Mouse (Mus musculus) ES-E14 (cell line): ENCODE data around the gene Tbxas1. TPM values are rescaled to one million over a fixed set of nuclear protein-coding genes. Genes with fewer than 3 reads are reported as not detected.

Experiments
- DNase-seq: peaks from one replicate; pipeline ENCODE4 v3.0.0-alpha.2; 2013; ENCODE audit warnings: low read depth, low spot score
- H3K27ac ChIP-seq: 2 replicates; pipeline ENCODE4 v1.5.1; 2012; ENCODE audit warnings: low read depth, mild to moderate bottlenecking, low read length, moderate library complexity, mixed read lengths; ENCODE audit not compliant: poor library complexity, insufficient read depth, severe bottlenecking
- H3K36me3 ChIP-seq: 2 replicates; pipeline ENCODE4 v1.6.1; 2012; ENCODE audit warnings: mild to moderate bottlenecking, low read length, moderate library complexity, mixed read lengths; ENCODE audit not compliant: control insufficient read depth, poor library complexity, insufficient read depth, severe bottlenecking
- H3K4me1 ChIP-seq, 2 experiments: fragments of 150-350 bp in 1 of 2; sonication (generic) in 1 of 2; 2 replicates each; pipeline ENCODE4 v1.6.1; 2012; ENCODE audit warnings: low read length in 2 of 2, mild to moderate bottlenecking in 1 of 2, mixed read lengths in 1 of 2; ENCODE audit not compliant: control insufficient read depth in 2 of 2, insufficient read depth in 2 of 2, poor library complexity in 1 of 2
- H3K4me3 ChIP-seq, 2 experiments: fragments of 150-350 bp in 1 of 2; sonication (generic) in 1 of 2; 2 replicates each; pipeline ENCODE4 v1.5.1; 2012; ENCODE audit warnings: low read length in 2 of 2, low read depth in 1 of 2, mild to moderate bottlenecking in 1 of 2, mixed read lengths in 1 of 2; ENCODE audit not compliant: insufficient read depth in 1 of 2, poor library complexity in 1 of 2, severe bottlenecking in 1 of 2
- H3K9ac ChIP-seq: 2 replicates; pipeline ENCODE4 v1.6.1; 2012; ENCODE audit warnings: low read depth, mild to moderate bottlenecking, low read length, mixed read lengths; ENCODE audit not compliant: poor library complexity, insufficient read depth, severe bottlenecking
- H3K9me3 ChIP-seq: fragments of 150-350 bp; sonication (generic); 2 replicates; pipeline ENCODE4 v1.6.1; 2012; ENCODE audit warnings: low read depth, mild to moderate bottlenecking, low read length; ENCODE audit not compliant: control insufficient read depth, insufficient read depth
- CHD2 ChIP-seq: IDR thresholded peaks from 2 replicates; pipeline ENCODE4 v1.6.1; 2014; ENCODE audit warnings: mild to moderate bottlenecking, low read depth, low read length, inconsistent platforms
- HCFC1 ChIP-seq: IDR thresholded peaks from 2 replicates; pipeline ENCODE4 v1.6.1; 2012; ENCODE audit warnings: low read length, inconsistent platforms, borderline replicate concordance; ENCODE audit not compliant: insufficient read depth
- MAFK ChIP-seq: IDR thresholded peaks from 2 replicates; pipeline ENCODE4 v1.6.1; 2014; ENCODE audit warnings: mild to moderate bottlenecking, low read depth, low read length, inconsistent platforms; ENCODE audit not compliant: insufficient read depth
- ZC3H11A ChIP-seq: IDR thresholded peaks from 2 replicates; pipeline ENCODE4 v1.6.1; 2012; ENCODE audit warnings: low read depth, mild to moderate bottlenecking, inconsistent platforms, low read length, borderline replicate concordance
- ZNF384 ChIP-seq: IDR thresholded peaks from 2 replicates; pipeline ENCODE4 v1.6.1; 2012; ENCODE audit warnings: low read depth, low read length, inconsistent platforms
- in situ Hi-C, 2 experiments: fragments of 600-800 bp; cut with MboI; formaldehyde crosslinking; loops; one replicate each; pipeline ENCODE4 v1.15.1; 2025; ENCODE audit warnings: low sequenced_read_pairs in 2 of 2, inconsistent platforms in 1 of 2; ENCODE audit not compliant: unreplicated experiment in 2 of 2
- total RNA-seq: library from RNA; depleted of rRNA; stranded (reverse); fragments of 300-350 nt; gene quantifications from 2 replicates; pipeline ENCODE4 v1.2.3, GENCODE M21; 2012

Tbxas1 gene
- total RNA-seq, 1 experiment = not detected

DNA sequence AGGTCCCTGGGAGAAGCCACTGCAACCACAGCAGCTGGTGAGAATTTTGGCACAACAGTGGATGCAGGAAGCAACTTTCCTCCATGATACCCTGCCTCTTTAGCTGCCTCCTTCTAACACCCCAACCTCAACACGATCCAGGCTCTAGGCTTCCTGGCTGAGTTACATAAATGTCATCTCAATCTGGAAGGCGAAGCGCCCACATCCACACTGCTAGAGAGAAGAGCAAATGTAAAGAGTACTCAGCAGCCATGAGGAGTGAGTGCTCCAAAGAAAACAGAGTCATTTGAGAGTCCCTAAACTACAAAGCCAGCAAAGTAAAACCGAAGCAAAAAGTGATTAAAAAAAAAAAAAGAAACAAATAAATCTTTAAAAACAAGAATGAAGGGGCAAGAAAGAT is 229.4 kb downstream of the Tbxas1 start:
- Histone ChIP-seq H3K9me3 (peaks cover 2% of the 10 kb centered on the region; the same call in 1 of the 2 replicates), H3K36me3 (no peaks in the 10 kb centered on the region; the same call in 1 of the 2 replicates), H3K4me1 (no peaks in the 10 kb centered on the region), H3K27ac (no peak overlapping the region), H3K9ac (no peak overlapping the region), H3K4me3 (no peak overlapping the region)
- DNase-seq = no peak
- in situ Hi-C loops = no loop called here
- TF ChIP-seq HCFC1 (no peak), MAFK (no peak), ZNF384 (no peak), CHD2 (no peak), ZC3H11A (no peak)

GRCm38 (mm10) chr6:39106812-39107211 is 231.6 kb downstream of the Tbxas1 start:
- peaks cover 2% of the 10 kb centered on the region; the same call in 1 of the 2 replicates for H3K9me3 ChIP-seq
- no peak overlapping the region for H3K27ac ChIP-seq
- H3K4me1 ChIP-seq = no peaks in the 10 kb centered on the region
- TF ChIP-seq CHD2 (no peak), ZC3H11A (no peak), ZNF384 (no peak), HCFC1 (no peak), MAFK (no peak)
- DNase-seq = no peak
- in situ Hi-C loops = no loop called here
- H3K9ac ChIP-seq = no peak overlapping the region
- H3K36me3 ChIP-seq = no peaks in the 10 kb centered on the region; the same call in 1 of the 2 replicates
- H3K4me3 ChIP-seq = no peak overlapping the region

GRCm38 (mm10) chr6:39112701-39113100 is 237.5 kb downstream of the Tbxas1 start:
- Histone ChIP-seq H3K27ac (no peak overlapping the region), H3K4me1 (peaks cover 0 to 3% of the 10 kb centered on the region in 2 experiments; a peak in 1 of 4 replicates), H3K36me3 (no peaks in the 10 kb centered on the region), H3K9ac (no peak overlapping the region), H3K9me3 (no peaks in the 10 kb centered on the region), H3K4me3 (no peak overlapping the region)
- no peak for DNase-seq
- no peak for TF ChIP-seq CHD2
- no peak for TF ChIP-seq MAFK
- no peak for TF ChIP-seq HCFC1
- no peak for TF ChIP-seq ZC3H11A
- no peak for TF ChIP-seq ZNF384
- in situ Hi-C loops = no loop called here

DNA sequence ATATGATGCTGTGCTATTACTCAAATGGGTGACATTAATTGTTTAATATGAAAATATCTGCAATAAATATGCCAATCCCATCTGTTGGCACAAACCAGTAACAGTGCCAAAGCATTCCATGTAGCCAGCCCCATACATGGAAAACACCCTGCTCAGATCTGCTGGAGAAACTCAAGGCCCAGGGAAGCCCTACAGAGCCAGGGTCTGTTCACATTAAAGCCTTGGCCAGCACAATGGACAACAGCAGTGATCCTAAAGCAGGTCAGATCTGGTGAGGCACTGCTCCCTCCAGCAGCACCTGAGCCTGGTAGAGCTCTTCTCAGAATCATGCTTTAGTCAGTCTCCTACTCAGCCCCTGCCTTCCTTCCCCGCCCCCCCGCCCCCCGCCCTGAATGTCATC is 237.9 kb downstream of the Tbxas1 start:
- in situ Hi-C loops = no loop called here
- no peak overlapping the region for H3K9ac ChIP-seq
- no peaks in the 10 kb centered on the region for H3K9me3 ChIP-seq
- DNase-seq = no peak
- peaks cover 0 to 3% of the 10 kb centered on the region in 2 experiments; a peak in 1 of 4 replicates for H3K4me1 ChIP-seq
- H3K36me3 ChIP-seq = no peaks in the 10 kb centered on the region
- no peak overlapping the region for H3K27ac ChIP-seq
- H3K4me3 ChIP-seq = no peak overlapping the region
- TF ChIP-seq ZNF384 (no peak), HCFC1 (no peak), ZC3H11A (no peak), MAFK (no peak), CHD2 (no peak)

DNA sequence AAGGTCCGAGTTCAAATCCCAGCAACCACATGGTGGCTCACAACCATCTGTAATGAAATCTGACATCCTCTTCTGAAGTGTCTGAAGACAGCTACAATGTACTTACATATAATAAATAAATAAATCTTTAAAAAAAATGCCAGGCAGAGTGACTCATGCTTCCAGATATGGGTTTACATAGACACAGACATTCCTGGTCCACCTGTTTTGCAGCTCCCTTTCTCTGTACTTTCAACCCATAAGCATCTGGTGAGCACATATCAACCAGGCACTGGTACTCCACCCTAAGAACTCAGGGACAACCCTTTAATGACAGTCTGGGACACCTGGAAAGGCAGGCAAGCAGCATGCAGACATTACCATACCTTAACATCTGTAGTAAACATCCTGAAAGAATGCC is 240.2 kb downstream of the Tbxas1 start:
- H3K4me3 ChIP-seq = no peak overlapping the region
- H3K36me3 ChIP-seq = no peaks in the 10 kb centered on the region
- no peaks in the 10 kb centered on the region for H3K9me3 ChIP-seq
- in situ Hi-C loops = no loop called here
- peaks cover 0 to 3% of the 10 kb centered on the region in 2 experiments; a peak in 1 of 4 replicates for H3K4me1 ChIP-seq
- no peak overlapping the region for H3K27ac ChIP-seq
- no peak for TF ChIP-seq CHD2
- TF ChIP-seq ZC3H11A = no peak
- TF ChIP-seq ZNF384 = no peak
- no peak for TF ChIP-seq HCFC1
- no peak for TF ChIP-seq MAFK
- no peak overlapping the region for H3K9ac ChIP-seq
- DNase-seq = no peak
